Mouse (Mus musculus) limb, embryonic 14.5 days (tissue): Measurements from ENCODE around the gene Wasf1. TPM values are rescaled to one million over a fixed set of nuclear protein-coding genes. Genes with fewer than 3 reads are reported as not detected.

ENCODE experiments used
- ATAC-seq: fragments of 200-750 bp; cut with Nextera tagmentation; 2 replicates; pipeline ENCODE4 v1.8.0; 2017; ENCODE audit warnings: low read depth, moderate number of reproducible peaks, moderate TSS enrichment; ENCODE audit not compliant: low FRiP score
- DNase-seq: peaks from one replicate; pipeline ENCODE4 v3.0.0-alpha.2; 2015; ENCODE audit warnings: low spot score
- H3K27ac ChIP-seq: fragments of 300-500 bp; sonication (generic); replicated peaks from 2 replicates; pipeline ENCODE4 v1.5.1; 2014; ENCODE audit warnings: low read depth, mild to moderate bottlenecking, low read length, moderate library complexity, mixed read lengths
- H3K27me3 ChIP-seq: fragments of 300-500 bp; sonication (generic); 2 replicates; pipeline ENCODE4 v1.6.1; 2014; ENCODE audit warnings: low read length, mixed read lengths; ENCODE audit not compliant: control insufficient read depth, insufficient read depth
- H3K36me3 ChIP-seq: fragments of 300-500 bp; sonication (generic); 2 replicates; pipeline ENCODE4 v1.6.1; 2014; ENCODE audit warnings: mild to moderate bottlenecking, low read length, moderate library complexity, mixed read lengths; ENCODE audit not compliant: control insufficient read depth, insufficient read depth
- H3K4me1 ChIP-seq: fragments of 300-500 bp; sonication (generic); 2 replicates; pipeline ENCODE4 v1.6.1; 2014; ENCODE audit warnings: antibody characterized with exemption, low read length, mixed read lengths; ENCODE audit not compliant: control insufficient read depth, insufficient read depth
- H3K4me2 ChIP-seq: fragments of 300-500 bp; sonication (generic); replicated peaks from 2 replicates; pipeline ENCODE4 v1.6.1; 2014; ENCODE audit warnings: low read depth, mild to moderate bottlenecking, low read length, moderate library complexity; ENCODE audit not compliant: severe bottlenecking
- H3K4me3 ChIP-seq: fragments of 300-500 bp; sonication (generic); replicated peaks from 2 replicates; pipeline ENCODE4 v1.5.1; 2014; ENCODE audit warnings: low read length
- H3K9ac ChIP-seq: fragments of 300-500 bp; sonication (generic); 2 replicates; pipeline ENCODE4 v1.6.1; 2014; ENCODE audit warnings: mild to moderate bottlenecking, low read depth, low read length, moderate library complexity; ENCODE audit not compliant: severe bottlenecking
- H3K9me3 ChIP-seq: fragments of 300-500 bp; sonication (generic); 2 replicates; pipeline ENCODE4 v1.6.1; 2016; ENCODE audit warnings: low read length; ENCODE audit not compliant: control insufficient read depth
- POLR2A ChIP-seq: fragments of 200-500 bp; IDR thresholded peaks from 2 replicates; pipeline ENCODE4 v1.8.0; 2012; ENCODE audit warnings: inconsistent platforms, mild to moderate bottlenecking, moderate library complexity, borderline replicate concordance; ENCODE audit not compliant: insufficient read depth, insufficient read length; ENCODE audit errors: extremely low read depth
- WGBS: fragments of 180-500 bp; shearing (Covaris S2); extraction: QIAGEN DNeasy Blood & Tissue Kit; methylation state at CpG from one replicate; pipeline ENCODE4 v1.1.7; 2014; 5-methylcytosine and 5-hydroxymethylcytosine counted together
- polyA plus RNA-seq, 2 experiments: library from polyadenylated mRNA; depleted of rRNA in 1 of 2; stranded (reverse) in 1 of 2; unstranded in 1 of 2; fragments of >200 nt; fragmentation: Nextera tagmentation in 1 of 2; extraction: Ambion mirVana in 1 of 2; gene quantifications; 2 replicates each; pipeline versions ENCODE4 v1.2.1 to v1.2.3; 2012 to 2014

Wasf1 gene
- polyA plus RNA-seq, 2 experiments: 16.8 to 17.1 TPM

- no peak overlapping the region for H3K4me3 ChIP-seq
- H3K27ac ChIP-seq: no peak overlapping the region
- H3K4me1 ChIP-seq: no peaks in the 10 kb centered on the region
- no peaks in the 10 kb centered on the region for H3K9me3 ChIP-seq
- 81% methylated on average over 6 of the region's 6 CpGs for WGBS
- H3K9ac ChIP-seq: no peak overlapping the region
- DNase-seq (no peak), ATAC-seq (no peak)
- H3K4me2 ChIP-seq: no peak overlapping the region
- H3K36me3 ChIP-seq: 0 out of 2 replicates have a peak, but pooled peaks cover 2% of the 10 kb centered on the region
- no peak for TF ChIP-seq POLR2A
- H3K27me3 ChIP-seq: no peaks in the 10 kb centered on the region
Measured at GRCm38 (mm10) chr10:40919464-40919863, 36.2 kb downstream of the Wasf1 start.

- ATAC-seq: no peak
- H3K4me1 ChIP-seq: no peaks in the 10 kb centered on the region
- no peak overlapping the region for H3K9ac ChIP-seq
- no peaks in the 10 kb centered on the region for H3K9me3 ChIP-seq
- H3K36me3 ChIP-seq: peaks cover 39% of the 10 kb centered on the region
- TF ChIP-seq POLR2A: no peak
- 92% methylated on average over 8 of the region's 8 CpGs for WGBS
- no peak for DNase-seq
- H3K27ac ChIP-seq: no peak overlapping the region
- H3K4me2 ChIP-seq: no peak overlapping the region
- no peak overlapping the region for H3K4me3 ChIP-seq
- H3K27me3 ChIP-seq: no peaks in the 10 kb centered on the region
Measured at GRCm38 (mm10) chr10:40932995-40933394, 49.7 kb downstream of the Wasf1 start.

GRCm38 (mm10) chr10:40936160-40936726, 53.0 kb downstream of the Wasf1 start:
- Histone ChIP-seq H3K9ac (no peak overlapping the region), H3K36me3 (peaks cover 39% of the 10 kb centered on the region), H3K4me1 (no peaks in the 10 kb centered on the region), H3K9me3 (no peaks in the 10 kb centered on the region), H3K27ac (no peak overlapping the region), H3K27me3 (no peaks in the 10 kb centered on the region), H3K4me2 (no peak overlapping the region), H3K4me3 (no peak overlapping the region)
- ATAC-seq (no peak), DNase-seq (no peak)
- 78% methylated on average over 13 of the region's 13 CpGs for WGBS
- TF ChIP-seq POLR2A: no peak

- no peak overlapping the region for H3K4me3 ChIP-seq
- no peak overlapping the region for H3K9ac ChIP-seq
- WGBS: 95% methylated on average over 20 of the region's 20 CpGs
- no peaks in the 10 kb centered on the region for H3K9me3 ChIP-seq
- H3K27me3 ChIP-seq: no peaks in the 10 kb centered on the region
- H3K36me3 ChIP-seq: peaks cover 31% of the 10 kb centered on the region; the same call in 1 of the 2 replicates
- no peak overlapping the region for H3K4me2 ChIP-seq
- DNase-seq (no peak), ATAC-seq (no peak)
- no peak overlapping the region for H3K27ac ChIP-seq
- no peaks in the 10 kb centered on the region for H3K4me1 ChIP-seq
- TF ChIP-seq POLR2A: no peak
Measured at GRCm38 (mm10) chr10:40937569-40937968, 54.3 kb downstream of the Wasf1 start.

- no peak for ATAC-seq
- WGBS: 79% methylated on average over 4 of the region's 4 CpGs
Measured at GRCm38 (mm10) chr10:40942688-40943087, 59.4 kb downstream of the Wasf1 start.

More at GRCm38 (mm10) chr10:40942688-40943087, 59.4 kb downstream of the Wasf1 start:
- Histone ChIP-seq H3K36me3 (peaks cover 4% of the 10 kb centered on the region; the same call in 1 of the 2 replicates), H3K9ac (no peak overlapping the region), H3K4me1 (no peaks in the 10 kb centered on the region), H3K4me3 (no peak overlapping the region), H3K27me3 (no peaks in the 10 kb centered on the region), H3K9me3 (no peaks in the 10 kb centered on the region), H3K4me2 (no peak overlapping the region), H3K27ac (no peak overlapping the region)
- no peak for TF ChIP-seq POLR2A
- no peak for DNase-seq
